Mouse (Mus musculus): ENCODE data around the gene Abhd18.

DNA sequence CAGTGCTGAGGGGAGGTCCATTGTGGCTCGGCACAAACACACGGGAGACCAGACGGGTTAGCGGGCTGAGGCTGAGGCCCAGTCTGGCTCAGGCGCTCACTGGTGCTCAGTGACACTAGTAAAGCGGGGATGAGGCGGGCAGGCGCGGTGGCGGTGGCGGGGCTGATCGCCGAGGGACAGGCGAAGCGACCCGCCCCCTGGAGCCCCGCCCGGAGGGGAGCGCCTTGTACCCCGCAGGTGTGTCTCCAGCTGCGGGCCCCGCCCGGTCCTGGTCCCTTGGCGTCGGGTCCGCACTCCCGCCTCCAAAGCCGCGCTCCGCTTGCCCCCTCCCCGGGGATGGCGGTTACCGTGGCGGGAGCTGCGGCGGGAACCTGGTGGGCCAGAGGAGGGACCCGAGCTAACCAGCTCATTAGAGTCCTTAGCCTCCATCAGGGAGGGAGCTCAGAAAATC lies 46.4 kb upstream of the Abhd18 start:
- no peak for TF ChIP-seq CTCF (IDR thresholded peaks at IDR 0.05; ENCODE audit: low read depth, low read length)
- no peak for TF ChIP-seq POLR2A (IDR thresholded peaks at IDR 0.05; ENCODE audit: borderline replicate concordance, low read depth, low read length)
